Mouse (Mus musculus): ENCODE measurements at regions not wholly inside any gene's neighbourhood (a gene's known extent, or its start where the extent isn't known, plus 50 kb on each side); places are given as distances from the start of the nearest gene placed in this dataset.

- 60% methylated on average over 2 of the region's 2 CpGs for WGBS
- Histone ChIP-seq H3K4me1 (ENCODE audit: control insufficient read depth, insufficient read depth, low read length) (no peaks in the 10 kb centered on the region), H3K9me3 (ENCODE audit: control insufficient read depth, low read length) (no peaks in the 10 kb centered on the region), H3K4me3 (replicated peaks; ENCODE audit: low read length) (no peak overlapping the region), H3K4me2 (replicated peaks; ENCODE audit: low read depth, low read length, severe bottlenecking) (no peak overlapping the region), H3K9ac (ENCODE audit: low read depth, low read length, severe bottlenecking) (no peak overlapping the region), H3K27me3 (ENCODE audit: control insufficient read depth, insufficient read depth, low read length) (no peaks in the 10 kb centered on the region), H3K27ac (replicated peaks; ENCODE audit: low read depth, low read length) (no peak overlapping the region), H3K36me3 (ENCODE audit: control insufficient read depth, insufficient read depth, low read length) (no peaks in the 10 kb centered on the region)
- DNase-seq (ENCODE audit: low spot score) (no peak), ATAC-seq (ENCODE audit: low FRiP score, low read depth) (no peak)
- no peak for TF ChIP-seq POLR2A (IDR thresholded peaks at IDR 0.05; ENCODE audit: borderline replicate concordance, extremely low read depth, insufficient read depth, insufficient read length)
Observed at GRCm38 (mm10) chr13:42401513-42401912, 100.2 kb downstream of the Edn1 start.

- Histone ChIP-seq H3K27ac (replicated peaks; ENCODE audit: low read depth, low read length) (no peak overlapping the region), H3K9ac (ENCODE audit: low read depth, low read length, severe bottlenecking) (no peak overlapping the region), H3K9me3 (ENCODE audit: control insufficient read depth, low read length) (no peaks in the 10 kb centered on the region), H3K36me3 (ENCODE audit: control insufficient read depth, insufficient read depth, low read length) (no peaks in the 10 kb centered on the region), H3K4me1 (ENCODE audit: control insufficient read depth, insufficient read depth, low read length) (no peaks in the 10 kb centered on the region), H3K27me3 (ENCODE audit: control insufficient read depth, insufficient read depth, low read length) (no peaks in the 10 kb centered on the region), H3K4me3 (replicated peaks; ENCODE audit: low read length) (no peak overlapping the region), H3K4me2 (replicated peaks; ENCODE audit: low read depth, low read length, severe bottlenecking) (no peak overlapping the region)
- ATAC-seq (ENCODE audit: low FRiP score, low read depth) (no peak), DNase-seq (ENCODE audit: low spot score) (no peak)
- 82% methylated on average over 3 of the region's 3 CpGs for WGBS
- no peak for TF ChIP-seq POLR2A (IDR thresholded peaks at IDR 0.05; ENCODE audit: borderline replicate concordance, extremely low read depth, insufficient read depth, insufficient read length)
Observed at GRCm38 (mm10) chr13:42403231-42404020, 102.2 kb downstream of the Edn1 start.

GRCm38 (mm10) chr13:42412652-42413282, 111.5 kb downstream of the Edn1 start:
- no peak for DNase-seq (ENCODE audit: low spot score)
- no peak overlapping the region for H3K27ac ChIP-seq (replicated peaks; ENCODE audit: low read depth, low read length)
- no peaks in the 10 kb centered on the region for H3K9me3 ChIP-seq (ENCODE audit: control insufficient read depth, low read length)
- no peak overlapping the region for H3K9ac ChIP-seq (ENCODE audit: low read depth, low read length, severe bottlenecking)
- H3K27me3 ChIP-seq (ENCODE audit: control insufficient read depth, insufficient read depth, low read length) = no peaks in the 10 kb centered on the region
- H3K36me3 ChIP-seq (ENCODE audit: control insufficient read depth, insufficient read depth, low read length) = no peaks in the 10 kb centered on the region
- H3K4me3 ChIP-seq (replicated peaks; ENCODE audit: low read length) = no peak overlapping the region
- TF ChIP-seq POLR2A (IDR thresholded peaks at IDR 0.05; ENCODE audit: borderline replicate concordance, extremely low read depth, insufficient read depth, insufficient read length) = no peak
- 90% methylated on average over 1 of the region's 1 CpGs for WGBS
- no peaks in the 10 kb centered on the region for H3K4me1 ChIP-seq (ENCODE audit: control insufficient read depth, insufficient read depth, low read length)
- ATAC-seq (ENCODE audit: low FRiP score, low read depth) = no peak
- no peak overlapping the region for H3K4me2 ChIP-seq (replicated peaks; ENCODE audit: low read depth, low read length, severe bottlenecking)

DNA sequence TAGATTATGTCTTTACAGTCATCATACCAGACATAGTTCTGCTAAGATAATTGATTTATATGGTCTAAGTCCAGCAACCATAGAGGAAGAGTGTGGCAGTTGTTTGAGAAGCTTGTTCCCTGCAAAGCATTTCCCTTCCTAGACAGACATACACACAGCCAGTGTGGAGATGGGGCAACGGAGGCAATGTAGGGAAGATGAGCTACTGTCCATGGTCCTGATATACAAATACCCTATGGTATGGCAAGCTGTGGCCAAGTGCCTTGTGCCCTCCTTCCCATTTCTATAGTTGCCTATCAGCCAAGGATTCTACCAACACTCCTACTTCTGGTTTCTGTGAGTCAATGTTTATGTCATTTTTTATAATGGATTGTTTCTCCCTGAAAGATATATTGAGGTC, 145.6 kb downstream of the Edn1 start:
- Histone ChIP-seq H3K27ac (replicated peaks; ENCODE audit: low read depth, low read length) (no peak overlapping the region), H3K4me1 (ENCODE audit: control insufficient read depth, insufficient read depth, low read length) (no peaks in the 10 kb centered on the region), H3K4me3 (replicated peaks; ENCODE audit: low read length) (no peak overlapping the region), H3K9ac (ENCODE audit: low read depth, low read length, severe bottlenecking) (no peak overlapping the region), H3K9me3 (ENCODE audit: control insufficient read depth, low read length) (no peaks in the 10 kb centered on the region), H3K4me2 (replicated peaks; ENCODE audit: low read depth, low read length, severe bottlenecking) (no peak overlapping the region), H3K27me3 (ENCODE audit: control insufficient read depth, insufficient read depth, low read length) (no peaks in the 10 kb centered on the region), H3K36me3 (ENCODE audit: control insufficient read depth, insufficient read depth, low read length) (no peaks in the 10 kb centered on the region)
- 4% methylated on average over 1 of the region's 1 CpGs for WGBS
- ATAC-seq (ENCODE audit: low FRiP score, low read depth) (no peak), DNase-seq (ENCODE audit: low spot score) (peak; percentile 53)
- no peak for TF ChIP-seq POLR2A (IDR thresholded peaks at IDR 0.05; ENCODE audit: borderline replicate concordance, extremely low read depth, insufficient read depth, insufficient read length)

DNA sequence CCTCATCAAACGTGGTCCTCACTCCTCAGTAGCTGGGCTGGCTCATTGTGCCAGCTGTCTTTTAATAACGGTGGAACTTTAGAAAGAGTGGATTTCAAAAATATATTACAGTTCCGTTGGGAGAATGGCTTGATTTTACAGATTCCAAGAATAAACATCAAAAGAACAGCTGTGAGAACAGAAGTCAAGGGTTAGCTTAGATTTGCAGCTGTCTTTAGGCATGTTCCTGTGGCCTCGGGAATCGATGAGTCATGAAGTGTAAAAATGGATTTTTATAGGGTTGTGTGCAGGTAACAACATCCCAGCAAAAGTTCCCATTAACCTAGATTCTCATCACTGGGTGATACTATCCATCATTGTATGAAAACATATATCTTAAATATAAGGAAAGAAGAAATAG, 152.4 kb downstream of the Edn1 start:
- TF ChIP-seq POLR2A (IDR thresholded peaks at IDR 0.05; ENCODE audit: borderline replicate concordance, extremely low read depth, insufficient read depth, insufficient read length) = no peak
- no peak overlapping the region for H3K4me2 ChIP-seq (replicated peaks; ENCODE audit: low read depth, low read length, severe bottlenecking)
- H3K27me3 ChIP-seq (ENCODE audit: control insufficient read depth, insufficient read depth, low read length) = no peaks in the 10 kb centered on the region
- no peak overlapping the region for H3K9ac ChIP-seq (ENCODE audit: low read depth, low read length, severe bottlenecking)
- no peak overlapping the region for H3K27ac ChIP-seq (replicated peaks; ENCODE audit: low read depth, low read length)
- H3K36me3 ChIP-seq (ENCODE audit: control insufficient read depth, insufficient read depth, low read length) = no peaks in the 10 kb centered on the region
- ATAC-seq (ENCODE audit: low FRiP score, low read depth) (no peak; the same call in 1 of the 2 replicates), DNase-seq (ENCODE audit: low spot score) (no peak)
- no peaks in the 10 kb centered on the region for H3K9me3 ChIP-seq (ENCODE audit: control insufficient read depth, low read length)
- 53% methylated on average over 5 of the region's 5 CpGs for WGBS
- H3K4me3 ChIP-seq (replicated peaks; ENCODE audit: low read length) = no peak overlapping the region
- H3K4me1 ChIP-seq (ENCODE audit: control insufficient read depth, insufficient read depth, low read length) = no peaks in the 10 kb centered on the region

Data from limb, embryonic 14.5 days (tissue).